ENCODE assay signal across 8 mouse cellular contexts in genomic region chr7:64392122-64392818, GRCm38 (mm10). TPM values are rescaled to one million over a fixed set of nuclear protein-coding genes. Genes with fewer than 3 reads are reported as not detected.
A peak's percentile ranks its signal among the peaks of the same experiment; 100 is the strongest.
DNase-seq lines count a peak whose midpoint lies in the region; ATAC-seq lines count a peak whose summit lies in the region.

Gene Mphosph10, minus strand, starts transcription at chr7:64392268.
Gene Mcee, plus strand, starts transcription at chr7:64392607.

- intact Hi-C loops in gastrocnemius, postnatal 14 days (cut with DNase I; ENCODE audit: low total_unique reads): no loop called here
- intact Hi-C loops in left cerebral cortex, postnatal 10 days (cut with DNase I): loop anchor here (5.0 to 10.0 kb wide), 2 partner anchors 113 to 350 kb away; partner anchors contain the start of gene Apba2

- ATAC-seq in inflammation-experienced regulatory T-cells, adult 6 months: peak; percentile 87
- ATAC-seq in megakaryocyte-erythroid progenitor cell, adult 5-6 weeks (replicated peaks; ENCODE audit: low FRiP score, low TSS enrichment, poor library complexity, severe bottlenecking): peak; percentile 98

- DNase-seq in adrenal gland, adult (ENCODE audit: inconsistent age in 2 of 2, low spot score in 1 of 2): peak; percentile 99 to 100
- DNase-seq in embryo, embryonic 10.5 days (ENCODE audit: low spot score): peak; percentile 95
- peak; percentile 98 for DNase-seq in gastrocnemius, postnatal 14 days
- DNase-seq in left cerebral cortex, postnatal 10 days (ENCODE audit: extremely low spot score in 1 of 2, low spot score in 2 of 2): peak; percentile 90 to 97
- DNase-seq in right cerebral cortex, postnatal 25 days: peak; percentile 92
- DNase-seq in urinary bladder, postnatal 4 days (ENCODE audit: low spot score in 2 of 2): peak; percentile 96 to 99

RNA-seq across cellular contexts. Expression of gene Mphosph10, which starts in this region (rescaled TPM):
- 10 to 100 TPM; 12.4 to 16.6 TPM for total RNA-seq in gastrocnemius, postnatal 14 days (2021)
- polyA plus RNA-seq in inflammation-experienced regulatory T-cells, adult 6 months (2017; shearing (Covaris generic)): 10 to 100 TPM; 47.1 to 57.7 (median 56.0) TPM
- total RNA-seq in left cerebral cortex, postnatal 10 days (2021): 10 to 100 TPM; 18.5 to 18.6 TPM
- total RNA-seq in megakaryocyte-erythroid progenitor cell, adult 5-6 weeks (2014; fragmentation: Nextera tagmentation): 62.4 and 71.1 TPM in 2 replicates
- total RNA-seq in megakaryocyte-erythroid progenitor cell, adult 5-6 weeks (2017): 180 and 206 TPM in 2 replicates

RNA-seq across cellular contexts. Expression of gene Mcee, which starts in this region (rescaled TPM):
- total RNA-seq in gastrocnemius, postnatal 14 days (2021): 10 to 100 TPM; 61.5 to 73.1 TPM
- 10 to 100 TPM; 18.8 to 22.3 (median 21.0) TPM for polyA plus RNA-seq in inflammation-experienced regulatory T-cells, adult 6 months (2017; shearing (Covaris generic))
- total RNA-seq in left cerebral cortex, postnatal 10 days (2021): 10 to 100 TPM; 35.1 to 38.9 TPM
- total RNA-seq in megakaryocyte-erythroid progenitor cell, adult 5-6 weeks (2014; fragmentation: Nextera tagmentation): 45.6 and 49.8 TPM in 2 replicates
- 80.3 and 112 TPM in 2 replicates for total RNA-seq in megakaryocyte-erythroid progenitor cell, adult 5-6 weeks (2017)

Comparison
In these comparisons a context has a peak if more than half of its experiments do, and no peak if none do; other contexts are left out.
1. Peak in every context shown above with its lines: DNase-seq and ATAC-seq.